Mouse (Mus musculus) brain, embryonic 14.5 days (tissue): ENCODE measurements around the gene Vps54.

Experiments
- CTCF ChIP-seq: fragments of 200-500 bp; IDR thresholded peaks from 2 replicates; pipeline ENCODE4 v1.5.1; 2012; ENCODE audit warnings: inconsistent platforms, mild to moderate bottlenecking, moderate library complexity, borderline replicate concordance; ENCODE audit not compliant: insufficient read depth, insufficient read length; ENCODE audit errors: extremely low read depth
- POLR2A ChIP-seq: fragments of 200-500 bp; IDR thresholded peaks from 2 replicates; pipeline ENCODE4 v1.6.1; 2012; ENCODE audit warnings: mild to moderate bottlenecking, inconsistent platforms, borderline replicate concordance; ENCODE audit not compliant: poor library complexity, insufficient read depth, insufficient read length, severe bottlenecking; ENCODE audit errors: extremely low read depth

DNA sequence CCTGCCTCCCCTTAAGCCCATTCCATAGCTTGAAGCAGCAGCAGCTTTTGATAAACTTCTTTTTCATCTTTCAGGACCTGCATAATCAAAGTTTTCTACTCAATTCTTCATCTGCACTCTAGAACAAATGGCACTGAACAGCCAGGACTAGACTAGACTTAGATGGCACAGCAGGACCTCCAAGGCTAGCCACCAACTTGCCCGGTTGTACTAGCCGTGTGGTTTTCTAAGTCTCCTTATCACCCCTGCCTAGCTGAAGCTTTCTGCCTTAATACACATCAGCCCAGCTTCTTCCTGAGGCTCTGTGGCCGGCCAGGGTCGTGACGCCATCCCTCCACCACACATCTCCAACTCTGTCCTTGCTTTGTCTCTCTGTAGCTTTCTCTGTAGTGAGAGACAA is 89.1 kb downstream of the Vps54 start:
- no peak for TF ChIP-seq POLR2A
- no peak for TF ChIP-seq CTCF
